Mouse (Mus musculus) MEL (cell line): ENCODE measurements around the gene Piga. TPM values are rescaled to one million over a fixed set of nuclear protein-coding genes. Genes with fewer than 3 reads are reported as not detected.

Source experiments
- DNase-seq: peaks from one replicate; pipeline ENCODE4 v3.0.0; 2011; ENCODE audit warnings: low read depth, low spot score
- H3K27ac ChIP-seq: 2 replicates; pipeline ENCODE4 v1.5.1; 2012; ENCODE audit warnings: low read depth, mild to moderate bottlenecking, control low read depth, low read length, moderate library complexity; ENCODE audit not compliant: control insufficient read depth
- H3K27me3 ChIP-seq, 2 experiments: fragments of 150-350 bp in 1 of 2; sonication (generic) in 1 of 2; 2 replicates each; pipeline ENCODE4 v1.6.1; 2012; ENCODE audit warnings: low read length in 2 of 2, mild to moderate bottlenecking in 2 of 2, improper control_type of control experiment in 1 of 2, moderate library complexity in 1 of 2; ENCODE audit not compliant: insufficient read depth in 2 of 2, control insufficient read depth in 1 of 2
- H3K36me3 ChIP-seq, 2 experiments: 2 replicates each; pipeline ENCODE4 v1.6.1; 2012 to 2014; ENCODE audit warnings: low read length in 2 of 2, improper control_type of control experiment in 1 of 2, inconsistent platforms in 1 of 2, mild to moderate bottlenecking in 1 of 2; ENCODE audit not compliant: insufficient read depth in 2 of 2, control insufficient read depth in 1 of 2
- H3K4me1 ChIP-seq, 2 experiments: fragments of 150-350 bp in 1 of 2; sonication (generic) in 1 of 2; 2 replicates each; pipeline ENCODE4 v1.6.1; 2012; ENCODE audit warnings: low read length in 2 of 2, improper control_type of control experiment in 1 of 2, mild to moderate bottlenecking in 1 of 2; ENCODE audit not compliant: insufficient read depth in 2 of 2, control insufficient read depth in 1 of 2
- H3K4me3 ChIP-seq, 2 experiments: fragments of 150-350 bp in 1 of 2; sonication (generic) in 1 of 2; 2 replicates each; pipeline ENCODE4 v1.5.1; 2012; ENCODE audit warnings: low read depth in 2 of 2, low read length in 2 of 2, mild to moderate bottlenecking in 2 of 2, moderate library complexity in 2 of 2, control low read depth in 1 of 2, improper control_type of control experiment in 1 of 2; ENCODE audit not compliant: control insufficient read depth in 1 of 2, insufficient read depth in 1 of 2
- H3K79me2 ChIP-seq: 2 replicates; pipeline ENCODE4 v1.6.1; 2012; ENCODE audit warnings: mild to moderate bottlenecking, low read length, moderate library complexity; ENCODE audit not compliant: control insufficient read depth, poor library complexity, insufficient read depth
- H3K9ac ChIP-seq: 2 replicates; pipeline ENCODE4 v1.6.1; 2012; ENCODE audit warnings: low read depth, mild to moderate bottlenecking, control low read depth, low read length, moderate library complexity; ENCODE audit not compliant: control insufficient read depth, poor library complexity, severe bottlenecking
- H3K9me3 ChIP-seq: fragments of 150-350 bp; sonication (generic); replicated peaks from 2 replicates; pipeline ENCODE4 v1.6.1; 2012; ENCODE audit warnings: mild to moderate bottlenecking, low read length, improper control_type of control experiment, moderate library complexity; ENCODE audit not compliant: insufficient read depth
- CHD1 ChIP-seq: IDR thresholded peaks from 2 replicates; pipeline ENCODE4 v1.6.1; 2012; ENCODE audit warnings: low read depth, mild to moderate bottlenecking, inconsistent platforms, low read length, improper control_type of control experiment
- CHD2 ChIP-seq: IDR thresholded peaks from 2 replicates; pipeline ENCODE4 v1.6.1; 2011; ENCODE audit warnings: low read length, improper control_type of control experiment
- CTCF ChIP-seq, 3 experiments: IDR thresholded peaks in 2 of 3; conservative IDR thresholded peaks in 1 of 3; 2 replicates each; pipeline ENCODE4 v1.5.1; 2011 to 2012; ENCODE audit warnings: low read length in 3 of 3, low read depth in 2 of 3, mild to moderate bottlenecking in 2 of 3, improper control_type of control experiment in 1 of 3, inconsistent platforms in 1 of 3, mixed read lengths in 1 of 3, moderate library complexity in 1 of 3; ENCODE audit not compliant: control insufficient read depth in 1 of 3, insufficient read depth in 1 of 3, poor library complexity in 1 of 3, severe bottlenecking in 1 of 3
- E2F4 ChIP-seq: IDR thresholded peaks from 2 replicates; pipeline ENCODE4 v1.6.1; 2011; ENCODE audit warnings: low read depth, low read length, improper control_type of control experiment, borderline replicate concordance
- ELF1 ChIP-seq: IDR thresholded peaks from 2 replicates; pipeline ENCODE4 v1.6.1; 2014; ENCODE audit warnings: low read depth, mild to moderate bottlenecking, inconsistent platforms, low read length, improper control_type of control experiment, moderate library complexity
- EP300 ChIP-seq, 2 experiments: IDR thresholded peaks; 2 replicates each; pipeline ENCODE4 v1.6.1; 2011; ENCODE audit warnings: improper control_type of control experiment in 2 of 2, low read length in 2 of 2, low read depth in 1 of 2, mild to moderate bottlenecking in 1 of 2
- ETS1 ChIP-seq: IDR thresholded peaks from 2 replicates; pipeline ENCODE4 v1.6.1; 2012; ENCODE audit warnings: low read depth, mild to moderate bottlenecking, inconsistent platforms, low read length, improper control_type of control experiment, moderate library complexity
- GABPA ChIP-seq: IDR thresholded peaks from 2 replicates; pipeline ENCODE4 v1.6.1; 2012; ENCODE audit warnings: low read depth, mild to moderate bottlenecking, inconsistent platforms, low read length, improper control_type of control experiment, moderate library complexity
- GATA1 ChIP-seq: IDR thresholded peaks from 2 replicates; pipeline ENCODE4 v1.6.1; 2011; ENCODE audit warnings: low read depth, low read length, improper control_type of control experiment
- KAT2A ChIP-seq: conservative IDR thresholded peaks from 2 replicates; pipeline ENCODE4 v1.6.1; 2012; ENCODE audit warnings: low read depth, low read length, improper control_type of control experiment, inconsistent platforms
- MAFK ChIP-seq: IDR thresholded peaks from 2 replicates; pipeline ENCODE4 v1.6.1; 2011; ENCODE audit warnings: low read depth, mild to moderate bottlenecking, low read length, improper control_type of control experiment, borderline replicate concordance
- MAX ChIP-seq: IDR thresholded peaks from 2 replicates; pipeline ENCODE4 v1.6.1; 2011; ENCODE audit warnings: low read length, improper control_type of control experiment
- MAZ ChIP-seq: IDR thresholded peaks from 2 replicates; pipeline ENCODE4 v1.6.1; 2012; ENCODE audit warnings: low read depth, mild to moderate bottlenecking, inconsistent platforms, low read length, improper control_type of control experiment
- MEF2A ChIP-seq: IDR thresholded peaks from 2 replicates; pipeline ENCODE4 v1.6.1; 2014; ENCODE audit warnings: low read depth, mild to moderate bottlenecking, inconsistent platforms, low read length, improper control_type of control experiment; ENCODE audit not compliant: poor library complexity, insufficient replicate concordance, severe bottlenecking; ENCODE audit errors: extremely low read depth
- MXI1 ChIP-seq: IDR thresholded peaks from 2 replicates; pipeline ENCODE4 v1.6.1; 2011; ENCODE audit warnings: mild to moderate bottlenecking, low read depth, low read length, improper control_type of control experiment
- MYB ChIP-seq: IDR thresholded peaks from 2 replicates; pipeline ENCODE4 v1.6.1; 2011; ENCODE audit warnings: mild to moderate bottlenecking, low read depth, low read length, improper control_type of control experiment
- MYC ChIP-seq: IDR thresholded peaks from 2 replicates; pipeline ENCODE4 v1.6.1; 2011; ENCODE audit warnings: low read depth, mild to moderate bottlenecking, low read length, improper control_type of control experiment, moderate library complexity
- NRF1 ChIP-seq: IDR thresholded peaks from 2 replicates; pipeline ENCODE4 v1.6.1; 2014; ENCODE audit warnings: low read depth, mild to moderate bottlenecking, inconsistent platforms, low read length, improper control_type of control experiment, moderate library complexity; ENCODE audit not compliant: poor library complexity, insufficient read depth, severe bottlenecking
- POLR2AphosphoS2 ChIP-seq: IDR thresholded peaks from 2 replicates; pipeline ENCODE4 v1.6.1; 2011; ENCODE audit warnings: low read length, improper control_type of control experiment
- POLR2AphosphoS5 ChIP-seq: IDR thresholded peaks from 2 replicates; pipeline ENCODE4 v1.6.1; 2012; ENCODE audit warnings: low read depth, borderline replicate concordance, mild to moderate bottlenecking, inconsistent platforms, low read length, moderate library complexity, mixed read lengths
- SMC3 ChIP-seq: IDR thresholded peaks from 2 replicates; pipeline ENCODE4 v1.6.1; 2011; ENCODE audit warnings: low read depth, low read length, improper control_type of control experiment
- TAL1 ChIP-seq: IDR thresholded peaks from 2 replicates; pipeline ENCODE4 v1.6.1; 2012; ENCODE audit warnings: mild to moderate bottlenecking, inconsistent platforms, low read length, moderate library complexity, mixed read lengths
- TBP ChIP-seq: IDR thresholded peaks from 2 replicates; pipeline ENCODE4 v1.8.0; 2011; ENCODE audit warnings: low read depth, low read length, improper control_type of control experiment
- TCF12 ChIP-seq: IDR thresholded peaks from 2 replicates; pipeline ENCODE4 v1.6.1; 2014; ENCODE audit warnings: low read depth, mild to moderate bottlenecking, inconsistent platforms, low read length, improper control_type of control experiment, moderate library complexity
- UBTF ChIP-seq: IDR thresholded peaks from 2 replicates; pipeline ENCODE4 v1.6.1; 2012; ENCODE audit warnings: low read depth, mild to moderate bottlenecking, inconsistent platforms, low read length, improper control_type of control experiment, moderate library complexity, borderline replicate concordance; ENCODE audit not compliant: insufficient read depth
- USF2 ChIP-seq, 2 experiments: IDR thresholded peaks; 2 replicates each; pipeline ENCODE4 v1.6.1; 2011 to 2012; ENCODE audit warnings: improper control_type of control experiment in 2 of 2, low read length in 2 of 2, borderline replicate concordance in 1 of 2, inconsistent platforms in 1 of 2, low read depth in 1 of 2, mild to moderate bottlenecking in 1 of 2; ENCODE audit not compliant: insufficient read depth in 1 of 2
- ZC3H11A ChIP-seq: IDR thresholded peaks from 2 replicates; pipeline ENCODE4 v1.6.1; 2012; ENCODE audit warnings: low read depth, mild to moderate bottlenecking, inconsistent platforms, low read length, improper control_type of control experiment
- ZKSCAN1 ChIP-seq: IDR thresholded peaks from 2 replicates; pipeline ENCODE4 v1.6.1; 2012; ENCODE audit warnings: low read depth, mild to moderate bottlenecking, inconsistent platforms, low read length, improper control_type of control experiment, moderate library complexity
- ZMIZ1 ChIP-seq: IDR thresholded peaks from 2 replicates; pipeline ENCODE4 v1.6.1; 2012; ENCODE audit warnings: low read depth, mild to moderate bottlenecking, inconsistent platforms, low read length, improper control_type of control experiment, moderate library complexity
- ZNF384 ChIP-seq: IDR thresholded peaks from 2 replicates; pipeline ENCODE4 v1.6.1; 2012; ENCODE audit warnings: low read depth, mild to moderate bottlenecking, inconsistent platforms, low read length, improper control_type of control experiment
- polyA plus RNA-seq, 2 experiments: library from polyadenylated mRNA; stranded (reverse) in 1 of 2; unstranded in 1 of 2; fragments of >175 nt in 1 of 2; fragments of >200 nt in 1 of 2; gene quantifications; 2 replicates each; pipeline versions ENCODE4 v1.2.1 to v1.2.4; 2012; ENCODE audit warnings: low replicate concordance in 2 of 2, low read depth in 1 of 2; ENCODE audit not compliant: insufficient read length in 2 of 2, insufficient read depth in 1 of 2, missing spikeins in 1 of 2
- total RNA-seq: library from RNA; depleted of rRNA; stranded (reverse); fragments of 300-350 nt; gene quantifications from 2 replicates; pipeline ENCODE4 v1.2.3, GENCODE M21; 2012

The Piga gene
- total and polyA plus RNA-seq, 3 experiments = 21.5 to 41.2 (median 30.0) TPM

GRCm38 (mm10) chrX:164445601-164446000, 26.0 kb downstream of the Piga start:
- Histone ChIP-seq H3K4me3 (peak overlapping the region; percentile 55 to 61), H3K27me3 (no peaks in the 10 kb centered on the region), H3K9ac (peak overlapping the region; percentile 78), H3K4me1 (peaks cover 24 to 26% of the 10 kb centered on the region in 2 experiments), H3K9me3 (no peaks in the 10 kb centered on the region), H3K27ac (peak overlapping the region; percentile 98), H3K36me3 (peaks cover 0 to 39% of the 10 kb centered on the region in 2 experiments; a peak in 2 of 4 replicates), H3K79me2 (peaks cover 1% of the 10 kb centered on the region; the same call in 1 of the 2 replicates)
- TF ChIP-seq GATA1 = 0 out of 2 replicates have a peak, but pooled peaks have one; percentile 8
- TF ChIP-seq NRF1 = no peak
- TF ChIP-seq ELF1 = peak; percentile 50
- no peak for TF ChIP-seq TBP
- TF ChIP-seq MAX = peak; percentile 42; the same call in 1 of the 2 replicates
- DNase-seq = peak; percentile 61

DNA sequence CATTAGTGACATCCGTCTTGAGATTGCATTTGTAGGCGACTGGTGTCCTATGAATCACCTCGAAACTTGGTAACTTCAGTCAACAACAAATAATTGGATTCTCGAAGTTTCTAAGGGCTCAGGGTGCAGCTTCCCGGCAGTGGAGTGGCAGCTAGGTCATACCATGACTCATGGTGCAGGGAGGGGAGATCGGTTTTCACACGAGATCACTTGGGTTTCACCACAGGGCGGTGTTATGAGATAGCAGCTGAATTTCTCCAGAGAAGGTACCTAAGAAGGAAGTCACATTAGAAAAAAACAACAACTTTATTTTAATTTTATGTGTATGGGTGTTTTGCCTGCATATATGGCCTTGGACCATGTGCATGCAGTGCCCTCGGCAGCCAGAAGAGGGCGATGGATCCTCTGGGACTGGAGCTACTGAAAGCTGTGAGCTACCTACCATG, 26.5 kb downstream of the Piga start:
- Histone ChIP-seq H3K27ac (peak overlapping the region; percentile 98), H3K27me3 (no peaks in the 10 kb centered on the region), H3K36me3 (peaks cover 0 to 39% of the 10 kb centered on the region in 2 experiments; a peak in 2 of 4 replicates), H3K9ac (peak overlapping the region; percentile 78), H3K9me3 (no peaks in the 10 kb centered on the region), H3K79me2 (peaks cover 1% of the 10 kb centered on the region; the same call in 1 of the 2 replicates), H3K4me3 (peak overlapping the region; percentile 55 to 61), H3K4me1 (peaks cover 24 to 26% of the 10 kb centered on the region in 2 experiments)
- peak; percentile 94 for DNase-seq
- TF ChIP-seq E2F4 (no peak), MAZ (no peak), EP300 (IDR thresholded peaks at IDR 0.05; ENCODE audit: low read depth in 1 of 2, low read length in 2 of 2) (peak; percentile 45 to 58; a peak in 2 of 4 replicates), POLR2AphosphoS2 (no peak), MYB (no peak; the same call in 1 of the 2 replicates), GABPA (no peak), GATA1 (peak; percentile 39), MEF2A (no peak), ELF1 (peak; percentile 45; the same call in 1 of the 2 replicates), MXI1 (peak; percentile 82), USF2 (IDR thresholded peaks at IDR 0.05; ENCODE audit: borderline replicate concordance in 1 of 2, insufficient read depth in 1 of 2, low read depth in 1 of 2, low read length in 2 of 2) (no peak), ZNF384 (peak; percentile 75), ZMIZ1 (no peak), TAL1 (peak; percentile 44; the same call in 1 of the 2 replicates), ZC3H11A (0 out of 2 replicates have a peak, but pooled peaks have one; percentile 10), POLR2AphosphoS5 (peak; percentile 21; the same call in 1 of the 2 replicates), MAFK (no peak), CHD2 (no peak), ETS1 (peak; percentile 92), TCF12 (peak; percentile 42), TBP (no peak; the same call in 1 of the 2 replicates), CHD1 (peak; percentile 85; the same call in 1 of the 2 replicates), SMC3 (peak; percentile 46), UBTF (no peak), MYC (peak; percentile 94), CTCF (IDR thresholded peaks at IDR 0.05 in 2 of 3, conservative IDR thresholded peaks at IDR 0.05 in 1 of 3; ENCODE audit: control insufficient read depth in 1 of 3, insufficient read depth in 1 of 3, low read depth in 2 of 3, low read length in 3 of 3, poor library complexity in 1 of 3, severe bottlenecking in 1 of 3) (peak; percentile 67 to 85 (median 76)), ZKSCAN1 (no peak), KAT2A (no peak)
